ENCODE assay signal across 14 mouse cellular contexts in genomic region chr10:30771417-30772158, GRCm38 (mm10).
"Had no signal": no experiment of that assay in that cellular context is flagged by ENCODE, and none has a peak within 500 bp of the region (broad histone marks: within the 10 kb centered on the region; RNA-seq: fewer than 3 reads in every experiment).

No protein-coding gene starts in this region.

- H3K9ac ChIP-seq: limb, embryonic 13.5 days; liver, embryonic 15.5 days; lung, embryonic 14.5 days; midbrain, embryonic 15.5 days; neural tube, embryonic 12.5 days; stomach, embryonic 15.5 days had no signal

- H3K4me2 ChIP-seq: limb, embryonic 13.5 days; liver, embryonic 11.5 days; liver, embryonic 15.5 days; lung, embryonic 14.5 days; midbrain, embryonic 11.5 days; midbrain, embryonic 15.5 days; neural tube, embryonic 12.5 days; stomach, embryonic 15.5 days had no signal

- H3K9me3 ChIP-seq: limb, embryonic 13.5 days; liver, embryonic 15.5 days; midbrain, embryonic 15.5 days; neural tube, embryonic 12.5 days; stomach, embryonic 15.5 days had no signal

- ATAC-seq: midbrain, embryonic 15.5 days had no signal

- H3K27me3 ChIP-seq: limb, embryonic 13.5 days; liver, embryonic 15.5 days; midbrain, embryonic 15.5 days; neural tube, embryonic 12.5 days; stomach, embryonic 15.5 days had no signal

- H3K27ac ChIP-seq: kidney, postnatal 0 days; limb, embryonic 13.5 days; midbrain, embryonic 15.5 days; neural tube, embryonic 12.5 days; stomach, embryonic 15.5 days had no signal

- DNase-seq: kidney, adult 11 months; left cerebral cortex, postnatal 4 days; lung, embryonic 14.5 days; lung, postnatal 10 days; lung, postnatal 4 days; thymus, postnatal 36 days had no signal

- H3K4me1 ChIP-seq: limb, embryonic 13.5 days; liver, embryonic 15.5 days; midbrain, embryonic 15.5 days; neural tube, embryonic 12.5 days; stomach, embryonic 15.5 days had no signal

- H3K4me3 ChIP-seq: limb, embryonic 13.5 days; liver, embryonic 15.5 days; midbrain, embryonic 15.5 days; neural tube, embryonic 12.5 days; stomach, embryonic 15.5 days had no signal

- H3K36me3 ChIP-seq: midbrain, embryonic 15.5 days; neural tube, embryonic 12.5 days; stomach, embryonic 15.5 days had no signal
